Mouse (Mus musculus) kidney, embryonic 16.5 days (tissue): ENCODE results near the gene Synpo2. TPM values are rescaled to one million over a fixed set of nuclear protein-coding genes. Genes with fewer than 3 reads are reported as not detected.

Experiments
- ATAC-seq: fragments of 200-750 bp; cut with Nextera tagmentation; 2 replicates; pipeline ENCODE4 v1.8.0; 2017; ENCODE audit warnings: moderate TSS enrichment; ENCODE audit not compliant: low FRiP score, low TSS enrichment
- H3K27ac ChIP-seq: fragments of 300-500 bp; sonication (generic); 2 replicates; pipeline ENCODE4 v1.5.1; 2014; ENCODE audit warnings: low read length
- H3K27me3 ChIP-seq: fragments of 300-500 bp; sonication (generic); 2 replicates; pipeline ENCODE4 v1.6.1; 2014; ENCODE audit warnings: low read length, control low read depth, mixed read lengths; ENCODE audit not compliant: insufficient read depth
- H3K36me3 ChIP-seq: fragments of 300-500 bp; sonication (generic); 2 replicates; pipeline ENCODE4 v1.6.1; 2014; ENCODE audit warnings: low read length, control low read depth, mixed read lengths; ENCODE audit not compliant: insufficient read depth
- H3K4me1 ChIP-seq: fragments of 300-500 bp; sonication (generic); 2 replicates; pipeline ENCODE4 v1.6.1; 2014; ENCODE audit warnings: low read length, control low read depth, mixed read lengths; ENCODE audit not compliant: insufficient read depth
- H3K4me2 ChIP-seq: fragments of 300-500 bp; sonication (generic); replicated peaks from 2 replicates; pipeline ENCODE4 v1.6.1; 2014; ENCODE audit warnings: low read depth, low read length
- H3K4me3 ChIP-seq: fragments of 300-500 bp; sonication (generic); 2 replicates; pipeline ENCODE4 v1.5.1; 2014; ENCODE audit warnings: mild to moderate bottlenecking, low read length
- H3K9ac ChIP-seq: fragments of 300-500 bp; sonication (generic); replicated peaks from 2 replicates; pipeline ENCODE4 v1.6.1; 2014; ENCODE audit warnings: low read length
- H3K9me3 ChIP-seq: fragments of 300-500 bp; sonication (generic); 2 replicates; pipeline ENCODE4 v1.6.1; 2016; ENCODE audit warnings: low read length, control low read depth
- WGBS: fragments of 180-500 bp; shearing (Covaris S2); extraction: QIAGEN DNeasy Blood & Tissue Kit; methylation state at CpG from one replicate; pipeline ENCODE4 v1.1.7; 2014; 5-methylcytosine and 5-hydroxymethylcytosine counted together
- polyA plus RNA-seq: library from polyadenylated mRNA; unstranded; fragments of >200 nt; fragmentation: Nextera tagmentation; extraction: Ambion mirVana; gene quantifications from 2 replicates; pipeline ENCODE4 v1.2.1, GENCODE M21; 2015

The Synpo2 gene
- polyA plus RNA-seq, 1 experiment from 2014 or later, result 9.9 TPM

DNA sequence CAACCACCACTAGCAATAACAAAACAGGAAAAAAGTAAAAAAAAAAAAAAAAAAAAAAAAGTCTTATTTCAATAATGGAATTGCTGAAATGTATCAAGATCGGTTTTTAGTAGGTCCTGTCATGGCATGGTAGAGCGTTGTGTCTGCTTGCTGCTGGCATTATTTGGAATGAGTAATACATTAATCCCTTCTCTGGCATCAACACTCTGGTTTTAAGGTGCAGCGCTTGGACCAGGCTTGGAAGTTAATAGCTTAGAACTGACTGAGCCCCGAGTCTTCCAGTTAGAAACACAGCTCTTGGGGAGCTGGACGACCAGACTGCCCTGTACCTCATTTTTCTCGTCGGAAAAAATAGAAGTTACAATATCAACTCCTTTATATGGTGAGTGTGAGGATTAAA lies 169.1 kb downstream of the Synpo2 start:
- no peaks in the 10 kb centered on the region for H3K27me3 ChIP-seq
- WGBS, result 91% methylated on average over 7 of the region's 7 CpGs
- no peak overlapping the region for H3K27ac ChIP-seq
- H3K4me2 ChIP-seq, result no peak overlapping the region
- H3K4me3 ChIP-seq, result no peak overlapping the region
- ATAC-seq, result no peak
- H3K9ac ChIP-seq, result no peak overlapping the region
- no peaks in the 10 kb centered on the region for H3K36me3 ChIP-seq
- peaks cover 13% of the 10 kb centered on the region; the same call in 1 of the 2 replicates for H3K4me1 ChIP-seq
- H3K9me3 ChIP-seq, result no peaks in the 10 kb centered on the region; the same call in 1 of the 2 replicates

DNA sequence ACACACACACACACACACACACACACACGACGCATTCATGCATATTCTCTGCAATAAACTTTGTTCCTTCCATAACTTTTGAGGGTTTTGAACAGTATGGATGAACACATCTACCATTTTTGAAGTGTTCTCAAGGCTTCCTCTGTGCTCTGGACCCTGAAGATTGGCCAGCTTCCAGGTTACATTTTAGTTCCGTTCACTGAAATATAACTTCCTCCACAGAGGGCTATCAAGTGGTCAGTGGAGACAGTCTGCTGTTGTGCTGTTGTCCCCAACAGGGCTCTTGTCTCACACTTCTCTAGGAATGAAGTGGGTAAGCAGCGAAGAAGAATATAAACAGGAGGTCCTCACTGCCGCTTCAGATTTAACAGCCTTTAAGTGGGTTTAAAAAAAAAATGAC lies 170.5 kb downstream of the Synpo2 start:
- H3K4me3 ChIP-seq, result no peak overlapping the region
- no peak overlapping the region for H3K27ac ChIP-seq
- no peaks in the 10 kb centered on the region for H3K36me3 ChIP-seq
- H3K4me1 ChIP-seq, result peaks cover 13% of the 10 kb centered on the region; the same call in 1 of the 2 replicates
- no peak overlapping the region for H3K4me2 ChIP-seq
- H3K9me3 ChIP-seq, result no peaks in the 10 kb centered on the region; the same call in 1 of the 2 replicates
- ATAC-seq, result peak; percentile 42; the same call in 1 of the 2 replicates
- H3K27me3 ChIP-seq, result no peaks in the 10 kb centered on the region
- WGBS, result 67% methylated on average over 5 of the region's 5 CpGs
- H3K9ac ChIP-seq, result no peak overlapping the region

DNA sequence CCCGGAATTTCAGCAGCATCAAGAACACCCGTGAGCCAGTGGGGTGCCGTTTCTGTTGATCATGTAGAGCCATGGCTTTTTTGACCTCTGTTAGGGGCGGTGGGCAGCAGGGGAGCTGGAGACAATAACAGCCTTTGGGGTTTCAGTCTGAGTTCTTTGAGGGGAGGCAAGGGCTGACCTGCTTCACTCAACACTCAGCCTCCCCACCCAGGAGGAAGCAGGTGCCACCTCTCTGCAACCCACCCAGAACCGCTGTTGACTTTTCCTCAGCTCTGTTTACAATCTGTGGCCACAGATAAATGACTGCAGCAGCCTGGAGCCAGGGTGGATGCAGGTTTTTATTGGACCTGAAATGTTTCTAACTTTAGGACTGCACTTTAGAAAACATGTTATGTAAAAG lies 171.8 kb downstream of the Synpo2 start:
- no peaks in the 10 kb centered on the region for H3K36me3 ChIP-seq
- peaks cover 13% of the 10 kb centered on the region; the same call in 1 of the 2 replicates for H3K4me1 ChIP-seq
- H3K9ac ChIP-seq, result no peak overlapping the region
- ATAC-seq, result no peak
- 37% methylated on average over 5 of the region's 5 CpGs for WGBS
- H3K9me3 ChIP-seq, result no peaks in the 10 kb centered on the region; the same call in 1 of the 2 replicates
- H3K27me3 ChIP-seq, result no peaks in the 10 kb centered on the region
- no peak overlapping the region for H3K4me3 ChIP-seq
- no peak overlapping the region for H3K27ac ChIP-seq
- H3K4me2 ChIP-seq, result no peak overlapping the region

DNA sequence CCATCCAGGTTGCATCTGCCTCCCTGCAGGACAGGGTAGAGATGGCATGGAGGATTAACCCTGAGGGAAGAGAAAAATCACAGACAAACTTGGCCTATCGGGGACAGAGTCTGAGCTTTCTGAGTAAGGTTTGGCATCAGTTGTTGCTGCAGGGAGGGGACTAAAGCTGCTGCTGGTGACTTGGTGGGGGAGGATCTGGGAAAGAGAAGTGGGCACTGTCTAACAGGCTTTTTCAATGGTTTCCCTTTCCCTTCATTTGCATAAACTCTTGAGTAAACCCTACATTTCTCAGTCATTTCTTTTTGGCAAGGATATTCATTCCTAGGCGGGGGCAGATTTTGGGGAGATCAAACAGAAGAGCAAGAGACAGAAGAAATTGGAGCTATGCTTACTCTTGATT lies 174.0 kb downstream of the Synpo2 start:
- H3K27ac ChIP-seq, result no peak overlapping the region
- H3K4me2 ChIP-seq, result no peak overlapping the region
- WGBS, result 78% methylated on average over 2 of the region's 2 CpGs
- H3K4me3 ChIP-seq, result no peak overlapping the region
- H3K4me1 ChIP-seq, result peaks cover 13% of the 10 kb centered on the region; the same call in 1 of the 2 replicates
- H3K36me3 ChIP-seq, result no peaks in the 10 kb centered on the region
- H3K9me3 ChIP-seq, result no peaks in the 10 kb centered on the region
- H3K27me3 ChIP-seq, result no peaks in the 10 kb centered on the region
- H3K9ac ChIP-seq, result no peak overlapping the region
- no peak for ATAC-seq

DNA sequence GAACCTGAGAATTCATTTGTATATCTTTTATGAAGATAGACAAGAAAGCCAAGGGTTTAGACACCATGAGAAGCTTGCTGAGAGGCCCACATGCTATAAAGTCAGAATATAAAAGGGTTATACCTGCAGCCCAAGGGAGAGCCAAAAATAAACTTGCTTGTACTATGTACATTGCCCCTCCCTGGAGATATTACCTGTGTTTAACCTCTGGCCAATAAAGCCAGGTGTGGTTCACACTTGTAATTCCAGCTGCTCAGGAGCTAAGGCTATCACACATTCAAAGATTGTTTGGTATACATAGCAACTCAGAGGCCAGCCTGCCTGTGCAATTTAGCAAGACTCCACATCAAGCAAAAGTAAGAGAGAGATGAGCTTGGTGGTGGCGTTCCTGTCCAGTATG lies 177.1 kb downstream of the Synpo2 start:
- WGBS, result 90% methylated on average over 1 of the region's 1 CpGs
- no peak for ATAC-seq

DNA sequence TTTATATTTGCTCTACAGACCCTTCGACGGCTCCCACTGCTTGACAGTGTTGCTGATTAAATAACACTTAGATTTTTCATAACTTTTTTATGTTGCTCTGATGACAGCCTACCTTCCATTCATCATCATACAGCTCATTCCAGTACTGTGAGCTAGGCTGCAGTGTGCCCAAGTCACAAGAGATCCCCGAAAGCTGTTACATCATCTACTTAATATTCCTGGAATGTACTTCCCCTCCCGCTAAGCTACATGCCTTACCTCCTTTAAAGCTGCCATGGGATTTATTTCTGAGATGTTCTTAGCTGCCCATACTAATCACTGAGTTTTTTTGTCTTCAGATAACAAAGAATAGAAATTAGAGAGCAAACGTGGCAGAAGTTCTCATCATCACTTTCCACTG lies 181.8 kb downstream of the Synpo2 start:
- Histone ChIP-seq H3K27ac (no peak overlapping the region), H3K4me2 (no peak overlapping the region), H3K4me1 (no peaks in the 10 kb centered on the region), H3K4me3 (no peak overlapping the region), H3K9me3 (peaks cover 5% of the 10 kb centered on the region; the same call in 1 of the 2 replicates), H3K9ac (no peak overlapping the region), H3K27me3 (no peaks in the 10 kb centered on the region), H3K36me3 (no peaks in the 10 kb centered on the region)
- WGBS, result 75% methylated on average over 5 of the region's 5 CpGs
- peak; percentile 39; the same call in 1 of the 2 replicates for ATAC-seq

More for the DNA sequence above, 177.1 kb downstream of the Synpo2 start:
- Histone ChIP-seq H3K27me3 (no peaks in the 10 kb centered on the region), H3K9me3 (no peaks in the 10 kb centered on the region), H3K4me3 (no peak overlapping the region), H3K36me3 (no peaks in the 10 kb centered on the region), H3K9ac (no peak overlapping the region), H3K4me1 (no peaks in the 10 kb centered on the region), H3K27ac (no peak overlapping the region), H3K4me2 (no peak overlapping the region)

DNA sequence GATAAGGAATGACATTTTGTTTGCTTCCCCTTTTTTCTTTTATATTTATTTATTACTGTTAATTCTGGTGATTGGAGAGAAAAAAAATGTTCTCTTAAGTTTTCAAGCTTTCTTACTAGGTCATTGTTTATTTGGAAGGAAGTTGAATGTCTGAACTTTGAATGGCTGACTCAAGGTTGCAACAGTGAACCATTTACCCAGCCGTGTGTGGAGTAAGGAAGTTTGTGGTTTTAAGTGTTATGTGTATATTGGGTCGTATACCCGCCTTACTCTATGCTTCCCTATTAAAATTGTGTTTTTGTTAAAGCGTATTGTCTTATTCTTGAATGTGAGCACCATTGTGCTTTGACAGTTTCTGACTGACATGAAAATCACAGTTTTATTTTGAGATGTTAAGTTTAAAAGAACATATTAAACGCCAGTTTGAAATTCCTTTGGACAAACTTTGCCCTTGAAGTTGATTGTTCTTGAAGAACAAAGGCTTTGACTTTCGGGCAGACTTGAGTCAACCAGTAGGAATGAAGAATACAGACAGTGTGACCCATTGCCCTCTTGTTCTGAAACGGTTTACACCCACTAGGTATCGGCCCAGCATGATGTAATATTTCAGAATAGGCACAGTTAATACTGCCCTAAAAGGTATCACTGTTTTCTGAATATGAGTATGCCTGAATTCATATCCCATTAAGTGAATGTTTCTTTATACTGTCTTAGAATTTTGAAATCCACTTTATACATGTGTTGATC lies 182.6 kb downstream of the Synpo2 start:
- peaks cover 5% of the 10 kb centered on the region; the same call in 1 of the 2 replicates for H3K9me3 ChIP-seq
- no peaks in the 10 kb centered on the region for H3K4me1 ChIP-seq
- ATAC-seq, result no peak
- no peak overlapping the region for H3K4me3 ChIP-seq
- H3K27ac ChIP-seq, result no peak overlapping the region
- H3K4me2 ChIP-seq, result no peak overlapping the region
- no peak overlapping the region for H3K9ac ChIP-seq
- WGBS, result 68% methylated on average over 8 of the region's 8 CpGs
- no peaks in the 10 kb centered on the region for H3K36me3 ChIP-seq
- H3K27me3 ChIP-seq, result no peaks in the 10 kb centered on the region

DNA sequence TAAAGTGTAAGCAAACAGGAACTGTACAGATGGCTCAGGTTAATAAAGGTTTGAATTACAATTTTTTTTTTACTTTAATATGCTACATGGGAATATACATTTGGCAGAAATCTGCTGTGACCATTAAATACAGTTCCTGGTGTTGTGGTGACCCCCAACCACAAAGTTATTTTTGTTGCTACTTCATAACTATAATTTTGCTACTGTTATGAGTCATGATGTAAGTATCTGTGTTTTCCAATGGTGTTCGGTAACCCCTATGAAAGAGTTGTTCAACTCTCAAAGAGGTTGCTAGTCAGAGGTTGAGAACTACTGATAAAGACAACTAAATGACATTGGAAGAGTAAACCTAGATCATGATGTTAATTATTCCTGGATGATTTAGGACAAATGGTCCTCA lies 193.6 kb downstream of the Synpo2 start:
- 96% methylated on average over 1 of the region's 1 CpGs for WGBS
- no peak for ATAC-seq
- Histone ChIP-seq H3K9me3 (no peaks in the 10 kb centered on the region), H3K4me1 (no peaks in the 10 kb centered on the region), H3K27ac (no peak overlapping the region), H3K4me3 (no peak overlapping the region), H3K27me3 (no peaks in the 10 kb centered on the region), H3K36me3 (no peaks in the 10 kb centered on the region), H3K4me2 (no peak overlapping the region), H3K9ac (no peak overlapping the region)

DNA sequence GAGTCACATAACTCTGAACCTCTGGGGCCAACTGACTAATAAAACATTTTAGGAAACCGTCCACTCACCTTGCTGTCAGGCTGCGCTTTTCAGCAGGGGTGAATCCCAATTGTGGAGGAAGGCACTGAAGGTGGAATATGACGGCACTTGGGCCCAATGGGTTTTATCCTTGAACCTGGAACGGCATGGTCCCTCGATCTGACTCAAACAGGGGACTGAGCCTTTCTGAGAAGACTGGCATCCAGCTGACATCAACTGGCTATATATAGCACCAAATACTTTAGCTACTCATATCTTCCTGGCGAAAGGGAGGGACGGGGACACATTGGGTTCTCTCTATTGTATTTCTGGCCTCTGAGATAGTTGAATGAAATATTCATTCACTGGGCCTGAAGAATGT lies 201.2 kb downstream of the Synpo2 start, which contains the start of gene Myoz2:
Myoz2 (minus strand) TSS at position 264 of the 400 bp plus-strand sequence.
- H3K4me1 ChIP-seq, result no peaks in the 10 kb centered on the region
- no peaks in the 10 kb centered on the region for H3K27me3 ChIP-seq
- no peak for ATAC-seq
- WGBS, result 83% methylated on average over 7 of the region's 7 CpGs
- no peak within 1 kb of the TSS for H3K9ac ChIP-seq
- no peaks in the 10 kb centered on the region for H3K36me3 ChIP-seq
- H3K9me3 ChIP-seq, result no peaks in the 10 kb centered on the region
- H3K27ac ChIP-seq, result no peak within 1 kb of the TSS
- H3K4me2 ChIP-seq, result no peak within 1 kb of the TSS
- no peak within 1 kb of the TSS for H3K4me3 ChIP-seq

DNA sequence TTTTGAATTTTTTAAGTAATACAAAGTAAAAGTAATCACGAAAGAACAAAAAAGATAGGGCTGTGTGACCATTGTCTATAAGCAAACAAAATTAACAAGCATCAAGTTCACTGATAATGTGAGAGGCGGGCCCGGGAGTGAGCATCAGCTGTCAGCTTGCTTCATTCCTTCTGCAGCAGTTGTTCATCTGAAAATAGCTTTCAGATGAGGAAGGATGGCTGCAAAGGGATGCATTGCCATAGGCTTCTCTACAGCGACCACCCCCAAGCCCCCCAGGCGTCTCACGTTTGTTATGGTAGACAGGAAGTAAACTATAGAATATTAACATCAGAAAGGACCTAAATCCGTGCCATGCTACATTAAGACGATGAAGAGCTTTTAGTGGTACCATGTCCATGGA lies 202.1 kb downstream of the Synpo2 start:
- Histone ChIP-seq H3K9ac (no peak overlapping the region), H3K36me3 (no peaks in the 10 kb centered on the region), H3K4me3 (no peak overlapping the region), H3K27ac (no peak overlapping the region), H3K4me1 (no peaks in the 10 kb centered on the region), H3K27me3 (no peaks in the 10 kb centered on the region), H3K9me3 (no peaks in the 10 kb centered on the region), H3K4me2 (no peak overlapping the region)
- WGBS, result 78% methylated on average over 8 of the region's 8 CpGs
- ATAC-seq, result no peak
